Mouse (Mus musculus) lung, postnatal 4 days (tissue): ENCODE results near the gene Zan.
"Not testable (repeated sequence)": the region's sequence is repeated elsewhere in the genome, so short reads cannot be mapped to it uniquely, and the experiment has no call there.

ENCODE experiments used
- DNase-seq, 2 experiments: peaks; one replicate each; pipeline ENCODE4 v3.0.0; 2021

The Zan gene

DNA sequence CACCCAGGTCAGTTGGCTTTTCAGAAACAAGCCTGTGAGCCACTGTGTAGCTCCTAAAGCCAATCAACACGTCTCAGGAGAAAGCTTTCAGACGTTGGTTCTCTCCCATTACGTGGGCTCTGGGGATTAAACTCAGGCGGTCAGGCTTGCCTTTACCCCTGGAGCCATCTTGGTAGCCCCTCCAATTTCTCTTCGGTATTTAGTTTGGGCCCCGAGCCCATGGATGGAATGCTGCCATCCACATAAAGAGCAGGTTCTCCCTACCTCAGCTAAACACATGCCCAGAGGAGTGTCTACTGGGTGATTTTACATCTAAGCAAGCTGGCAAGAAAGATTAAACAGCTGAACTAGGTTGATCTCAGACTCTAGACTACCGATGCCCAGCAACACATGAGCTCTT, 23.3 kb upstream of the Zan start:
- no peak for DNase-seq

DNA sequence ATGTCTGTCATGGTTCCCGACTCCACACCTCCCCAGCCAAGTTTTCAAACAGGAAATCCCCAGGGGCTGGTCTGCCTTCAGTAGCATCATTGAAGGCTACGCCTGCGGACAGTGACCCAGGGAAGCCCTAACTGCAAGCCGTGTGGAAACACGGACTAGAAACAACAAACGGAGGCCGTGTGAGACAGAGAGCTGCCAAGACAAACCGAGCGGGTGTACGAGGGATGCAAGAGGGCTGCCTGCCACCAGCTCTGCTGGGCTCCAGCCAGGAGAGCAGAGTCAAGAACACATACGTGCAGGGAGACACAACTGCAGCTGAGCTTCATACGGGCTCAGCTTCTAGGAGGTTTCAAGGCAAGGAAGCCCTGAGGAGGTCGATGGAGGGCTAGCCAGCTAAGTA, 17.0 kb upstream of the Zan start:
- peak; percentile 32 to 75 for DNase-seq

DNA sequence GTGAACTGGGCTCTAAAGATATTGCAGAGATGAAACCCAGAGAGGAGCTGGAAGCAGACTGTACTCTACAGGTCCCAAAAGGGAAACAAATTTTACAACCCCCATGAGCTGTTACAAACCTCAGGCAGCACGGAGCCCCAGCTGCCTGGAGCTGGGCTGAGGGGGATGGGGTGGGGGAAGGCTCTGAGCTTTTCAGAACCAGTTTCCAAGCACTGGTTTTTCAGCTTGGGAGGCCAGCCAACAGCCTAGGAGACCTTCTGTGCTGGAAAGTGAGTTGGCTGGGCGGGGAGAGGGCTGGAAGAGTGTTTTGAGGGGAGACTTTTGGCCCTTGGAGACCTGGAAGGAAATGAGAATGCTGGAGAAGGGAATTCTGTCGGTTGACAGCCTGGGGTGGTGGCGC, 14.7 kb upstream of the Zan start:
- peak; percentile 22 to 67 for DNase-seq

DNA sequence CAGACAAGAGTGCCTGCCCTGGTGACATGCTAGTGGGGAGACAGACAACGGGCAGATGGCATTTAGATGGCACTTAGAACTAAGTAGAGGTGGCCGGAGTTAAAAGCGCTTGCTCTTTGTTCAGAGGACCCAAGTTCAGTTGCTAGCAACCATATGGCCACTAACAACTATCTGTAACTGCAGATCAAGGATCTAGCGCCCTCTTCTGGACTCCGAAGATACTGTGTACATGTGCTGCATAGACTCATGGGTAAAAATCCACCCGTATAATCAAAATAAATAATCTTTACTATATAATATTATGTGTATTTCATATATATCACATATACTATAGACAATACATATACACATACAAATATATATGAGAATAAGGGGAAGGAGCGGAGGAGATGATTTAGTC, 10.8 kb upstream of the Zan start:
- no peak for DNase-seq

DNA sequence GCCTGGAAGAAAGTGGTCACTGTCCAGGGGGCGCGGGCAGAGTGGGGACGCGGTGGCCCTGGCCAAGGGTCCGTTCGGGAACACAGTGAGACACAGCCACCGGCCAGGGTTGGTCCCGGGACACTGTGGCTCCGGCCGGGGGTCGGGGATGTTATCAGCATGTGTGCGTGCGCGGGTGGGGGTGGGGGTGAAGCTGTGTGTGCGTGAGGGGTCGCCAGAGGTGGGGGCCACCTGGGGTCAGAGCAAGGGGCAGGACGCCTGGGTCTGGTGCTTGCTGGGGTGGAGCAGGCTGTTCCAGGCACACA, 8.9 kb upstream of the Zan start:
- DNase-seq = no peak

DNA sequence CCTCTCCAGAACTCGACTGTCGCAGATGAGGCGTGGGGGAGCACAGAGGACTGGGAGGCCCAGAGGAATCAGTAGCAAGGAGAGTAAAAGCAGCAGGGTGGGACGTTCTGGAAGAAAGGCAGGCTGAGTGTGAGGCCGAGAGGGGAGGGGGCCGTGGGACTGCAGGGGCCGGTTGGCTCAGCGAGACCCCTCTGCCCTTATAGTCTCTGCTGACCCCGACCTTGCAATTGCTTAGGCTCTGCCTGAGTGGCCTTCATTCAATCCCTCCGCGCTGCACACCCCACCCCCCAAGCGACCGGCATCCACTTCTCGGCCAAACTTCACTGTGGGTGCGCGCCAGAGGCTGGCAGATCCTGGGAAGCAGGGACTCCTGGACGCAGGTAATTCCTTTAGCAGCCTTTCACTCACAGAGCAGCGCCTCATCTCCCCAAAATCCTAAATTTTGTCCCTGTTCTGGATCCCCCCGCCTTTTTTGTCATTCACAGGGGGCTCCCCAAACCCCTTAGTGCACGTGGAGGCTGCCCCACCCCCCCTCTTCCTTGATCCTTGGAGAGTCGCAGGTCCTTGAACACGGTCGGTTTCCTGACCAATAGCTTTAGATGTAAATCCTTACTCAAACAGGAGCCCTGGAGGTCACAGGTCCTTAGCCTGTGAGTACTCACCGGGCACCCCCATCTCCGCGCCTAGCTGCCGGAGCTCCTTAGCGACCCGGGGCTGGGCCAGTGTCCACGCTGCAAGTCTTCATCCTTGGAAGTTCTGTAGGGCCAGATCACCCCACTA, 8.4 kb upstream of the Zan start:
- no peak for DNase-seq

DNA sequence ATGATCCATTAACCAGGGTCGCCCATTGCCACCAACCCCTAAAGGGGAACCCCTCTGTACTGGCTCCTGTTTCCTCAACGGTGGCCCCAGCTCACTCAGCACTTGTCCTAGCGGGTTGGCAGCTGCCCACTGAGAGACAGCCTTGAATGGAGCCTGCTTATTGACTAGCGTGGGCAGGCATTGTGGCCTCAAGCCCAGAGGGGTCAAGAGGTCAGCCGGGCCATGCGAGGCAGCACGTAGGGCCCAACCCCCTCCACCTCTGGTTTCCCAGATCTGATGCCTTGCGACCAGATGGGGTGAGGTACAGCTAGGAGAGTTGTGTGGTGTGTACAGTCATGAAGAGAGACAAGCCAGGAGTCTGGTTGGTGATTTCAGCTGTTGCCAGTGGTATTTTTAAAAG, 5.0 kb upstream of the Zan start:
- DNase-seq = peak; percentile 8 to 34

DNA sequence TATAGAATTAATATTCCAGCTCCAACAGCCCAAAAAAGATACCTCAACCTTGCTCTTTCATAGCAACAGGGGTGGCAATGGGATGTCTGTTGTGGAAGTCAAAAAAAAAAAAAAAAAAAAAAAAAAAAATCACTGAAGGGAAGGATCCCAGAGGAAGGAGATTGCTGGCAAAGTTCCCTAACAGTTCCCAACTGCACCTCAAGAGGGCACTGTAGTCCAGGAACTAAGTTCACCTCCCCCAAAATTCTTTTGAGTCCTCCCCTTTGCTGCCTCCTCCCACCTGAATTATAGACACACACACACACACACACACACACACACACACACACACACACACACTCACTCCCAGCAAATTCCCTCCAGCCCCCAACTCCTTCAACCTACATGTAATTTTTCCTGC, 4.3 kb upstream of the Zan start:
- DNase-seq = peak; percentile 75 to 86

DNA sequence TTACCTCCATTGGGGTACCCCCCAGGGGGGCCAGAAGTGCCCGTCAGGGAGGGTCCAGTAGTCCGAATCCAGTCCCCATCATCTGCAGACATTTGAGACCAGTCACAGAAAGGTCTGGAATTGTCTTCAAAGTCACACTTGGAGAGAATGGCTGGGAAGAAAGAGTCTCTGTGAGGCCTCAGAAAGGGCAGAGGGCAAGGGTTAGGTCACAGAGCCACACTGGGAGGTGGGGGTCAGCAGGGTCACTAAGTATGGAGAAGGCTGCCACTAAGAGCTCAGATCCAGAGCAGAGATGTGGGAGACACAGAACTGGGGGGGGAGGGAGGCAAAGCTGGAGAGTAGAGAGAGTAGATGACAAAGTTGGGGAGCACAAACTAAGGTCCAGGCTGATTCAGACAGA, 2.5 kb downstream of the Zan start:
- DNase-seq = no peak

DNA sequence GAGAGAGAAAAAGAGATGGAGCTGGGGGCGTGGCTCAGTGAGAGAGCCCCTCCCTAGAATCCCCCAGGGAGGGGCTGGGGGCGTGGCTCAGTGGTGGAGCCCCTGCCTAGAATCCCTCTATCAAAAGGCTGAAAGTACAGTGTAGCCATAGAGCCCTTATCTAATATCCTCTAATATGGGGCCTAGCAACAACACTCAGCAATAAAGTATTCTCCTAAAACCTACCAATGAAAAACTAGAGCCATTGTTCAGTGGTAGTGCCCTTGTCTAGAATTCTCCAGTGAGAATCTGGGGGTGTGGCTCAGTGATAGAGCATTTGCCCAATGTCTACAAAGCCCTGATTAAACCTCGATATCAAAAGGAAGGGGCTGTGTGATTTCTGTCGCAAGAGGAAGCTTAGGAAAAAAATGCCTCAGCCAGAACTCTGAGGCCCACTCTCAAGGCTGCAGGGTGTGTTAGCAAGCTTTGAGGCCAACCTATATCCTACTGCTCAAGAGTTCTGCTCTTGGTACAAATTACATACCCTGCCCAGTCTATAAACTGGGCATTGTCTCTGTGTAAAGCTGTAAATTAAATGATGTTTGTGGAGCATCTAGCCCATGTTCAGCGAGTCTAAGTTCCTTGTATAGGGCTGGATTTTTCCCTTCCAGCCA, 4.5 kb downstream of the Zan start:
- DNase-seq = no peak

DNA sequence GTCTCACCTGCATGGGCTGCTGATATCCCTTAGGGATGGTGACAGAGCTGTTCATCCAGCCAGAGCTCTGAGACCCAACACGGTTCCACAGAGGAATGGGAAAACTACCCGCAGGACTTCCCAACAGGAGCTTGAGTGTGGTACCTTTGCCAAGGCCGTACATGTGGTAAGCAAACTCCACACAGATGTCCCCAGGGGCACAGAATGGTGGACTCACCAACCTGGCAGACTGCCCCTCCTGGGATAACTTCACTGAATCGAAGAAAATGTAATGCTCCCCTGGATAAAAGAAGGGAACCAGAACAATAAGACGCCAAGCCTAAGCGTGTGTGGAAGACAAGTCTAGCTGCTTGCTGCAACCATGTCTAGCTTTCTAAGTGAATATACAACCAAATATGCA, 9.9 kb downstream of the Zan start:
- DNase-seq = no peak

DNA sequence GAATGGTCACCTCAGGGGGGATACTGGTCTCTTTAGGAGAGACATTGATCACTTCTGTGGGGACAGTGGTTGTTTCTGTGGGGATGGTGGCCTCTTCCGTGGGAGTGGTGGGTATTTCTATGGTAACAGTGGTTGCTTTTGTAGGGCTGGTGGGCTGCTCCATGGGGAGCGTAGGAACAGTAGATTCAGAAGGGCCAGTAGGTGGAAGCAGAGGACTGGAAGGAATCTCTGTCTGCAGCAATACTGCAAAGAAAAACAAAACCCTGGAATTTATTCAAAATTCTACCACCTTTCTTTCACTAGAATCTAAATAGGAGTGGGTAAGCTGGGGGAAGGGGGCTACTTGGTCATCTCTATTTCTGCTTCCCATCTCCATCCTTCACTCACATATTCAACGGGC, 11.8 kb downstream of the Zan start:
- no peak for DNase-seq

DNA sequence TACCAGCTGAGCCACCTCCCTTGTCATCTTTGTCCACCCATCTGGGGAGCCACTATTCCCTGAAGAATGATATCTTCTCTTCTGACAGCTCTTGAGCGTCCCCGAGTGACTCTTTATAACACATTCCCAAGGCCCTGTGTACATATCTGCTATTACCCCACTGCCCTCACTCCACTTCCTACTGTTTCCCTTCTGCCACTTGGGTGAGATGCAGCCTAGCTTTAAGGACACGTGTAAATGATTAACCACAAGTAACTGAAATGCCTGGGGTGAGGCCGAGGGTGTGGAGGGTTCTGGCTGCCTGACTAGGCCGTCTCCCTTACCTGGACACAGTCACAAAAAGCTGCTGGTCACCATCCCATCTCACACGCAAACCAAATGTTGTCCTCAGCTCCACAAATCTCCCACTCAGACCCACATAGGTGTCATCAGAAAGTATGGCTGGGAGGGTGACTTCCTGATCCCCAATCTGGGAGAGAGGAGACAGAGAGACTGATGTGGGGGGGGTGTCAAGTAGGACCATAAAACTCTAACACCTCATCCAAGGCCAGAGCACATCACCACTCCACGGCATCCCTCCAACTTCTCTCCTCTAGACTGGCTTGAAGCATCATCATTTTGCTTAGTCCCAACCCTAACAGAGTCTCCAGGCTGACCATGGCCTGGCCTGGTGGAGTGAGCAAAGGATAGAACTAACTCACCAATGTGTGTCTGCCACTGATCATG, 20.8 kb downstream of the Zan start:
- DNase-seq = peak; percentile 40 to 59

DNA sequence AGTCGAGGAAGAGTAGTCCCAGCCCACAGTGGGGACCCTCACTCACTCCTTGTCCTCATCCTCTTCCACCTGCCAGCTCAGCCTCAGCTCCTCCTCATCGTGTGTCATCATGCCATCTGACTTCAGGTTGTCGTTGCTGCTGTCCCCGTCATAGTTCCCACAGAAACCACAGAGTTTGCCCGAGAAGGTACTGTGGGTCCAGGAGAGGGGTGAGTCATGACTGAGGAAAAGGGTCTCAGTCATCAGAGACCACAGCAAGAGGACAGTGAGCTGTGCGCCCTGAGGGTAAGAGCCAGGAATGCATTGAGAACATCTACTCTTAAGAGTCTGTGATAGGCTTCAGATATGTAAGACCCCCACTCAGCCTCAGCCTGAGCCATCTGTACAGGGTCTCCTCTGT, 21.7 kb downstream of the Zan start:
- DNase-seq = no peak

DNA sequence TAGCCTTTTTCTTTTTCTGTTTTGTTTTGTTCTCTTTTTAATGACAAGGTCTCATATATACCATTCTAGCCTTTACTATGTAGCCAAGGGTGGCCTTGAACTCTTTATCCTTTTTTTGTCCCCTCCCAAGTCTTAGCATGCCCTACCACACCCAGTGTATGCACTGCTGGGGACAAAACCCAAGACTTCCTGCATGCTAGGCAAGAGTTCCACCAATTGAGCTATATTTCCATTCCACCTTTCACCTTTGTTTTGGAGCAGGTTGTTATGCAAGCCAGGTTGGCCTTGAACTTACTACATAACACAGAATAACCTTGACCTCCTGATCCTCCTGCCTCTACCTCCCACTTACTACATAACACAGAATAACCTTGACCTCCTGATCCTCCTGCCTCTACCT, 31.3 kb downstream of the Zan start:
- DNase-seq = no peak

DNA sequence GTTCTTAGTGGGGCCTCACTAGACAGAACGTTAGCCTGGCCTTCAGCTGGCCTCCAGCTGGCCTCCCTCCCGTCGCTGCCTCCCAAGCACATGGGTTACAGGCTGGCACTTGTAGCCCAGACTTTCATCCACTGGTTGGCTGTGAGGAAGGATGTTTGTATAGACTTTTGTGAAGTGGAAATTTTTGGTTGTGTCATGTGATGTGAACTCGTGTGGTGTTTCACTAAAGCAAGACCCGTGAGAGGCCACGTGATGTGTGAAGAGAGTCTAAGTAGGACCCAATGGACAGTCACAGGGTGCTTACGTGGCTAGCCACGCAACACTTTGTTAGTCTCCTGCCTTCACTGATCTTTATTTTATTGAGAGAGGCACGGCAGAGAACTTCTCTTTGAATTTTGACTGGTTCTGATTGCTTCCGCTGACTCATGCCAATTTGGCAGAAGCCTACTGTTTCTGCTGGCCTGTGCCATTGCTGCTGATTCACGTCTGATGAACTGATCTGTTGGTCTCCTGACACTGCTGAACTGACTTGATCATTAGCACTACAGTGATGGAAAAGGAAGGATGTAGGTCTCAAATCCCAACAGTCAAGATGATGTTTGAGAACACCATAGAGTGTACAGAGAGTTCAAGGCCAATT, 36.5 kb downstream of the Zan start:
- DNase-seq = peak; percentile 38 to 73

DNA sequence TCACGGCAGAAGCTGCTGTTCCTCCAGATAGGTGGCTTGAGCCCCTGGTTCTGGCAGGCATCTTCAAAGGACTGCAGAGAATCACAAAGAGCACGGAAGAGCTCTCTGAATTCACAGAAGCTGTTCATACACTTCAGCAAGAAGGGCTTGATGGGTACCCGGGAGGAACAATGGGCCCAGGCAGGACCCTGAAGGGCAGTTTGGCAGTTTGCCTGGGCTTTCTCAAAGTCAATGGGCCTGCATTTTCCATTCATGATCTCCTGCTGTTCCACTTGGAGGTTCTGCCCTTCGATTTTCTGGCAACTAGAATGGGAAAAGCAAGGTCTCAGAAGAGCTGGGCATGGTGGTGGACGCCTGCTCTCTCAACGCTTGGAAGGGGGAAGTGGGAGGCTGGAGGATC, 43.0 kb downstream of the Zan start:
- no peak for DNase-seq

DNA sequence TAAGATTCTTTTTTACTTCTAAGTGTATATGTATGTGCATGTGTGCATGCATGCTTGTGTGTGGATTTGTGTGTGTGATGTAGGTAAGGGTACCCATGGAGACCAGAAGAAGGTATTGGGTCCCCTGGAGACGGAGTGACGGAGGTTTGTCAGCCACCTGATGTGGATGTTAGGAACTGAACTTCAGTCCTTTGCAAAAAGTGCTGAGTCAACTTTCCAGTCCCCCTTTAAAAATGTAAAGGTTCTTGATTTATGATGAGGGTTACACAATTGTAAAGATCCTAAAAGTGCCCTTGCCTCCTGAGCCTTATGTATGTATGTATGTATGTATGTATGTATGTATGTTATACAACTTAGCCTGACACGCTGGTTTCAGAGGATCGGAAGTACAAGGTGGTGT, 46.5 kb downstream of the Zan start:
- DNase-seq = not testable (repeated sequence)

DNA sequence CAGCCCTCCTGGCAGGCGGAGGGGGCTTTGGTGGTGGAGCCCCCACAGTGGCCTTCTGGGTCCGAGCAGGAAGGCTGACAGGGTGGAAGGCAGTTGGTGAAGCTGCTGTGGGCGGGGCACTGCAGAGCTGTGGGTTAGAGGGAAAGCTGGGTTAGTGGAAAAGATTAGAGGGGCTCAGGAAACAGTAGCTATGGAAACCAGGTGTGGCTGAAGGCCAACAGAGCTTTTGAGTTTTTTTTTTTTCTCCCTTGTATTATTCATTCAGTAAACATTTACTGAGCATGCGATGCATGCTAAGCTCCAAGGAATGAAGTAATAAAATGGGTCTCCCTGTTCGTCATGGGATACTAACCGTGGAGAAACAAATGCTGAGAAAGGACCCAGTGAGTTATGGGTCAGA, 51.2 kb downstream of the Zan start:
- DNase-seq = no peak

DNA sequence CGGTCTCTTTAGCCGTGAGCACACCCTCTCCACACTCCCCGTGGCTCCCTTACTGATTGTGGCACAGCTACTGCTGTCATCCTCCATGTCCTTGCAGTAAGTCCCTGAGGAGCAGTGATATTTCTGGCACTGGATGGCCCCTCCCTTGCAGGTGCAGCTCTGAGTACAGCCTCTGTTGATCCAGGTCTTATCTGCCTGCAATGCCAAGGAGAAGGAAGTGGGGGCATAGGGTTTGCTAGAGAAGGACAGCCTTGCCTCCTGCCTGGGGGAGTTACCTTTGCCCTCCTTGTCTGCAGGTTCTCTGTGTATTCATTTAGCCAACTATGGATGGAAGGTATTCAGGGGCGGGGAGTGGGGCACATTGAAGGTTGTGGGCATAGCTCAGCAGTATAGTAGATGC, 57.0 kb downstream of the Zan start:
- DNase-seq = no peak

DNA sequence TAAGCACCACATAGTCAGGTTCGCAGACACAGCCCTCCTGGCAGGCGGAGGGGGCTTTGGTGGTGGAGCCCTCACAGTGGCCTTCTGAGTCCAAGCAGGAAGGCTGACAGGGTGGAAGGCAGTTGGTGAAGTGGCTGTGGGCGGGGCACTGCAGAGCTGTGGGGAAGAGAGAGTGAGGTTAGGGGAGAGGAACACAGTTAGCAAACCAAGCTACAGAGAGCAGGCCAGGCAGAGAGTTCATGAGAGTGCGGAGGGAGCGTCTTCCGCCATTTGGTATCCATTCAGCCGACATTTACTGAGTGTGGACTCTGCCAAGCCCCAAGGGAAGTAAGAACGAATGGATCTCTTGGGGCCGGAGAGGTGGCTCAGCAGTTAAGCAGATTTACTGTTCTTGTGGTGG, 57.8 kb downstream of the Zan start:
- peak; percentile 43 to 44 for DNase-seq

DNA sequence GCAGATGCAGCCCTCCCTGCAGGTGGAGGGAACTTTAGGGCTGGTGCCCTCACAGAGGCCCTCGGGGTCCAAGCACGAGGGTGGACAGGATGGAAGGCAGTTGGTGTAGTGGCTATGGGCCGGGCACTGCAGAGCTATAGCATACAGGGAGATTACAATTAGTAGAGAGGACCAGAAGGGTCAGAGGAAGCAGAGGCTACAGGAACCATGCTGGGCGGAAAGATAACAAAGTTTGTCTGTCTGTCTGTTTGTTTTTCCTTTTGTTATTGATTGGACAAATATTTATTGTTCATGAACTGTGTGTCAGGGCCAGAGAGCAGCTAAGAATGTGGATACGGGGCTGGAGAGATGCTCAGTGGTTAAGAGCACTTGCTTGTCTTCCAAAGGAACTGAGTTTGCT, 62.6 kb downstream of the Zan start:
- no peak for DNase-seq

DNA sequence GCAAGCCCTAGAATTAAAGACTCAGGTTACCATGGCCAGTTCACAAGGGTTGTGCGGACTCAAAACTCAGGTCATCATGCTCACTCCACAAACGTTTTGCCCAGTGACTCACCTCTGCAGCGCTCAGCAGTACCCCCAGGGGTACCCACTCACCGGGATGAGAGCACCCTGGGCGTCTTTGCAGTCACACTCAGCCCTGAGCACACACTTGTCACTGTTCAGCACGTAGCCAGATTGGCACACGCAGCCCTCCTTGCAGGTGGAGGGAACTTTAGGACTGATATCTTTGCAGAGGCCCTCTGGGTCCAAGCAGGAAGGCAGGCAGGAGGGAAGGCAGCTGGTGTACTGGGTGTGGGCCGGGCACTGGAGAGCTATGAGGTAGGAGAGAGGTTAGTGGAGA, 65.6 kb downstream of the Zan start:
- peak in 1 of 2 experiments; percentile 35 for DNase-seq

DNA sequence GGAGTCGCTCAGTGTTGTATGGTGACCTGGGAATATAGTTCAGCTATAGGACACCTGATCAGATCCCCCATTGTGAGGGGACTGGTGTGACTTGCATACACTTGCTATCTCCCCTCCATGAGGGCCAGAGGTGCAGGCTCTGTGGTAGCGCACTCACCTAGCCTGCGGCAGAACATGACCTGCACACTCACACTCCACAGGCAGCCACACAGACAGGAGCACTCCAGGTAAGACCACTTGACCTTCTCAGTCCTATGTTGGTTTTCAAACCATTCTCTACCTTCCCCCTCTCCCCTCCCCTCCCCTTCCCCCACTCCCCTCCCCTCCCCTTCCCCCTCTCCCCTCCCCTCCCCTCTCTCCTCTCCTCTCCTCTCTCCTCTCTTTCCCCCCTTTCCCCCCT, 66.3 kb downstream of the Zan start:
- DNase-seq = no peak
